Mouse (Mus musculus): ENCODE data around the gene Gga3. TPM values are rescaled to one million over a fixed set of nuclear protein-coding genes. Genes with fewer than 3 reads are reported as not detected.
A peak's percentile ranks its signal among the peaks of the same experiment; 100 is the strongest.

Gga3 gene
- polyA plus RNA-seq, 1 experiment from 2014 or later: 13.6 TPM

GRCm38 (mm10) chr11:115635484-115635883 is 31.6 kb upstream of the Gga3 start:
- no peak overlapping the region for H3K9ac ChIP-seq (replicated peaks; ENCODE audit: low read length)
- ATAC-seq (replicated peaks; ENCODE audit: insufficient number of reproducible peaks, low FRiP score, low TSS enrichment, low read depth): no peak
- no peaks in the 10 kb centered on the region for H3K4me1 ChIP-seq (ENCODE audit: control insufficient read depth, insufficient read depth, low read length)
- WGBS: 80% methylated on average over 8 of the region's 8 CpGs
- no peaks in the 10 kb centered on the region for H3K9me3 ChIP-seq (replicated peaks; ENCODE audit: control insufficient read depth, low read length)
- H3K4me2 ChIP-seq (ENCODE audit: low read depth, low read length): no peak overlapping the region
- H3K27ac ChIP-seq (replicated peaks; ENCODE audit: low read depth, low read length): no peak overlapping the region
- no peak overlapping the region for H3K4me3 ChIP-seq (ENCODE audit: low read depth, low read length)
- no peak for DNase-seq (ENCODE audit: low spot score)
- H3K27me3 ChIP-seq (ENCODE audit: control insufficient read depth, insufficient read depth, low read length): no peaks in the 10 kb centered on the region
- no peaks in the 10 kb centered on the region for H3K36me3 ChIP-seq (replicated peaks; ENCODE audit: control insufficient read depth, insufficient read depth, low read depth, low read length)

- H3K4me1 ChIP-seq (ENCODE audit: control insufficient read depth, insufficient read depth, low read length): no peaks in the 10 kb centered on the region
- no peak overlapping the region for H3K27ac ChIP-seq (replicated peaks; ENCODE audit: low read depth, low read length)
- ATAC-seq (replicated peaks; ENCODE audit: insufficient number of reproducible peaks, low FRiP score, low TSS enrichment, low read depth) (no peak), DNase-seq (ENCODE audit: low spot score) (no peak)
- no peaks in the 10 kb centered on the region for H3K36me3 ChIP-seq (replicated peaks; ENCODE audit: control insufficient read depth, insufficient read depth, low read depth, low read length)
- no peak overlapping the region for H3K4me2 ChIP-seq (ENCODE audit: low read depth, low read length)
- H3K27me3 ChIP-seq (ENCODE audit: control insufficient read depth, insufficient read depth, low read length): no peaks in the 10 kb centered on the region
- H3K4me3 ChIP-seq (ENCODE audit: low read depth, low read length): no peak overlapping the region
- H3K9me3 ChIP-seq (replicated peaks; ENCODE audit: control insufficient read depth, low read length): no peaks in the 10 kb centered on the region
- WGBS: 88% methylated on average over 8 of the region's 8 CpGs
- H3K9ac ChIP-seq (replicated peaks; ENCODE audit: low read length): no peak overlapping the region
These were observed 31.2 kb upstream of the Gga3 start for GRCm38 (mm10) chr11:115635041-115635440.

- Histone ChIP-seq H3K4me3 (ENCODE audit: low read depth, low read length) (no peak overlapping the region), H3K36me3 (replicated peaks; ENCODE audit: control insufficient read depth, insufficient read depth, low read depth, low read length) (no peaks in the 10 kb centered on the region), H3K9ac (replicated peaks; ENCODE audit: low read length) (no peak overlapping the region), H3K27me3 (ENCODE audit: control insufficient read depth, insufficient read depth, low read length) (no peaks in the 10 kb centered on the region), H3K4me2 (ENCODE audit: low read depth, low read length) (no peak overlapping the region), H3K9me3 (replicated peaks; ENCODE audit: control insufficient read depth, low read length) (no peaks in the 10 kb centered on the region), H3K4me1 (ENCODE audit: control insufficient read depth, insufficient read depth, low read length) (no peaks in the 10 kb centered on the region), H3K27ac (replicated peaks; ENCODE audit: low read depth, low read length) (no peak overlapping the region)
- DNase-seq (ENCODE audit: low spot score) (peak; percentile 26), ATAC-seq (replicated peaks; ENCODE audit: insufficient number of reproducible peaks, low FRiP score, low TSS enrichment, low read depth) (no peak)
- WGBS: 64% methylated on average over 4 of the region's 4 CpGs
These were observed 30.3 kb upstream of the Gga3 start for GRCm38 (mm10) chr11:115634109-115634508.

GRCm38 (mm10) chr11:115632862-115633261 is 29.0 kb upstream of the Gga3 start:
- ATAC-seq (replicated peaks; ENCODE audit: insufficient number of reproducible peaks, low FRiP score, low TSS enrichment, low read depth) (no peak), DNase-seq (ENCODE audit: low spot score) (no peak)
- no peak overlapping the region for H3K27ac ChIP-seq (replicated peaks; ENCODE audit: low read depth, low read length)
- H3K36me3 ChIP-seq (replicated peaks; ENCODE audit: control insufficient read depth, insufficient read depth, low read depth, low read length): no peaks in the 10 kb centered on the region
- no peak overlapping the region for H3K9ac ChIP-seq (replicated peaks; ENCODE audit: low read length)
- WGBS: 84% methylated on average over 10 of the region's 10 CpGs
- H3K4me2 ChIP-seq (ENCODE audit: low read depth, low read length): no peak overlapping the region
- H3K9me3 ChIP-seq (replicated peaks; ENCODE audit: control insufficient read depth, low read length): no peaks in the 10 kb centered on the region
- H3K27me3 ChIP-seq (ENCODE audit: control insufficient read depth, insufficient read depth, low read length): no peaks in the 10 kb centered on the region
- H3K4me3 ChIP-seq (ENCODE audit: low read depth, low read length): no peak overlapping the region
- no peaks in the 10 kb centered on the region for H3K4me1 ChIP-seq (ENCODE audit: control insufficient read depth, insufficient read depth, low read length)

- WGBS: 80% methylated on average over 7 of the region's 7 CpGs
- no peak overlapping the region for H3K9ac ChIP-seq (replicated peaks; ENCODE audit: low read length)
- no peak overlapping the region for H3K4me3 ChIP-seq (ENCODE audit: low read depth, low read length)
- H3K4me1 ChIP-seq (ENCODE audit: control insufficient read depth, insufficient read depth, low read length): no peaks in the 10 kb centered on the region
- no peaks in the 10 kb centered on the region for H3K36me3 ChIP-seq (replicated peaks; ENCODE audit: control insufficient read depth, insufficient read depth, low read depth, low read length)
- no peak for DNase-seq (ENCODE audit: low spot score)
- H3K9me3 ChIP-seq (replicated peaks; ENCODE audit: control insufficient read depth, low read length): no peaks in the 10 kb centered on the region
- no peak for ATAC-seq (replicated peaks; ENCODE audit: insufficient number of reproducible peaks, low FRiP score, low TSS enrichment, low read depth)
- H3K27ac ChIP-seq (replicated peaks; ENCODE audit: low read depth, low read length): no peak overlapping the region
- H3K4me2 ChIP-seq (ENCODE audit: low read depth, low read length): no peak overlapping the region
- no peaks in the 10 kb centered on the region for H3K27me3 ChIP-seq (ENCODE audit: control insufficient read depth, insufficient read depth, low read length)
These were observed 28.4 kb upstream of the Gga3 start for GRCm38 (mm10) chr11:115632247-115632646.

GRCm38 (mm10) chr11:115631505-115631890 is 27.6 kb upstream of the Gga3 start:
- no peaks in the 10 kb centered on the region for H3K36me3 ChIP-seq (replicated peaks; ENCODE audit: control insufficient read depth, insufficient read depth, low read depth, low read length)
- no peak overlapping the region for H3K9ac ChIP-seq (replicated peaks; ENCODE audit: low read length)
- DNase-seq (ENCODE audit: low spot score) (peak; percentile 36), ATAC-seq (replicated peaks; ENCODE audit: insufficient number of reproducible peaks, low FRiP score, low TSS enrichment, low read depth) (no peak)
- H3K9me3 ChIP-seq (replicated peaks; ENCODE audit: control insufficient read depth, low read length): no peaks in the 10 kb centered on the region
- no peak overlapping the region for H3K27ac ChIP-seq (replicated peaks; ENCODE audit: low read depth, low read length)
- no peaks in the 10 kb centered on the region for H3K27me3 ChIP-seq (ENCODE audit: control insufficient read depth, insufficient read depth, low read length)
- H3K4me2 ChIP-seq (ENCODE audit: low read depth, low read length): no peak overlapping the region
- no peaks in the 10 kb centered on the region for H3K4me1 ChIP-seq (ENCODE audit: control insufficient read depth, insufficient read depth, low read length)
- no peak overlapping the region for H3K4me3 ChIP-seq (ENCODE audit: low read depth, low read length)
- 18% methylated on average over 3 of the region's 3 CpGs for WGBS

GRCm38 (mm10) chr11:115630532-115631504 is 27.0 kb upstream of the Gga3 start:
- ATAC-seq (replicated peaks; ENCODE audit: insufficient number of reproducible peaks, low FRiP score, low TSS enrichment, low read depth) (no peak), DNase-seq (ENCODE audit: low spot score) (no peak)
- H3K27me3 ChIP-seq (ENCODE audit: control insufficient read depth, insufficient read depth, low read length): no peaks in the 10 kb centered on the region
- H3K27ac ChIP-seq (replicated peaks; ENCODE audit: low read depth, low read length): no peak overlapping the region
- no peak overlapping the region for H3K4me3 ChIP-seq (ENCODE audit: low read depth, low read length)
- H3K9me3 ChIP-seq (replicated peaks; ENCODE audit: control insufficient read depth, low read length): no peaks in the 10 kb centered on the region
- no peaks in the 10 kb centered on the region for H3K4me1 ChIP-seq (ENCODE audit: control insufficient read depth, insufficient read depth, low read length)
- 52% methylated on average over 16 of the region's 16 CpGs for WGBS
- no peaks in the 10 kb centered on the region for H3K36me3 ChIP-seq (replicated peaks; ENCODE audit: control insufficient read depth, insufficient read depth, low read depth, low read length)
- no peak overlapping the region for H3K9ac ChIP-seq (replicated peaks; ENCODE audit: low read length)
- no peak overlapping the region for H3K4me2 ChIP-seq (ENCODE audit: low read depth, low read length)

- WGBS: 90% methylated on average over 13 of the region's 13 CpGs
- no peak for ATAC-seq (replicated peaks; ENCODE audit: insufficient number of reproducible peaks, low FRiP score, low TSS enrichment, low read depth)
These were observed 26.1 kb upstream of the Gga3 start for GRCm38 (mm10) chr11:115629734-115630531.

More at GRCm38 (mm10) chr11:115629734-115630531, 26.1 kb upstream of the Gga3 start:
- Histone ChIP-seq H3K36me3 (replicated peaks; ENCODE audit: control insufficient read depth, insufficient read depth, low read depth, low read length) (no peaks in the 10 kb centered on the region), H3K27me3 (ENCODE audit: control insufficient read depth, insufficient read depth, low read length) (no peaks in the 10 kb centered on the region), H3K4me3 (ENCODE audit: low read depth, low read length) (no peak overlapping the region), H3K4me1 (ENCODE audit: control insufficient read depth, insufficient read depth, low read length) (no peaks in the 10 kb centered on the region), H3K4me2 (ENCODE audit: low read depth, low read length) (no peak overlapping the region), H3K9ac (replicated peaks; ENCODE audit: low read length) (no peak overlapping the region), H3K27ac (replicated peaks; ENCODE audit: low read depth, low read length) (no peak overlapping the region), H3K9me3 (replicated peaks; ENCODE audit: control insufficient read depth, low read length) (no peaks in the 10 kb centered on the region)
- no peak for DNase-seq (ENCODE audit: low spot score)

All from embryonic facial prominence, embryonic 11.5 days (tissue).